Mouse (Mus musculus): ENCODE data around the gene Tubgcp6.

The Tubgcp6 gene

DNA sequence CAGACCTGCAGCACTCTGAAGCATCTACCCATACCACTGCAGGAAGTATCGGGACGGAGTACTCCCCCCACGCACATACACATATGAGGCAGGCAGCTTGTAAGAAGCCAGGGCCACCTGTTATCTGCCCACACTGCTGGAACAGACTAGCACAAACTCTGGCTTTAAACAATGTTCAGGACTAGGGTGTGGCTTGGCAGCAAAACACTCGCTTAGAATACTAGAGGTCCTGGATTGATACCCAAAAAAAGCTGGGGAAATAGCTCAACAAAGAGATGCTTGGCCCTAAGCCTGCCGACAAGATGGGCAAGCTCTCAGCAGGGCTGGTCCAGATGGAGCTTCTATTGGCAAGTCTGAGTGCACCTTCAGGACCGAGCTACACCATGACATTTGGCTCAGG lies 59.4 kb downstream of the Tubgcp6 start:
- DNase-seq (ENCODE audit: low spot score), result peak; percentile 86

DNA sequence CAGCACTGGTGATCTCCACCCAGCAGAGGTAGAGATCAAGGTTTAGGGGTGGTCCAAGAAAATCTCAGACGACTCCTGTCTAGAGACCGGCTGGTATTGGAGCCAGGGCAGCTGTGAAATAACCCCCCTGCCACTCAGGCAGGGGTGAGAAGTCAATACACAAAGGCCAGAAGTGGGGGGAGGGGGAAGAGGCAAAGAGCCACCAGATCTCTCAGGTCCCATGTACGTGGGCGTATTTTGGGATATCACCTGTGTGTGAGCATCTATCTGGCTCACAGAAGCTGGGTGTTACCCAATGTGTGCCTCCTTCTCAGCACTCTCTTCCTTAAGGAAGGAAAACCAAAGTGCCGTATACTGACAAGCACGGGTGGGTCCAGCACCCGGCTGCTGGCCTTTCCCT lies 59.9 kb downstream of the Tubgcp6 start:
- DNase-seq (ENCODE audit: low spot score), result no peak

DNA sequence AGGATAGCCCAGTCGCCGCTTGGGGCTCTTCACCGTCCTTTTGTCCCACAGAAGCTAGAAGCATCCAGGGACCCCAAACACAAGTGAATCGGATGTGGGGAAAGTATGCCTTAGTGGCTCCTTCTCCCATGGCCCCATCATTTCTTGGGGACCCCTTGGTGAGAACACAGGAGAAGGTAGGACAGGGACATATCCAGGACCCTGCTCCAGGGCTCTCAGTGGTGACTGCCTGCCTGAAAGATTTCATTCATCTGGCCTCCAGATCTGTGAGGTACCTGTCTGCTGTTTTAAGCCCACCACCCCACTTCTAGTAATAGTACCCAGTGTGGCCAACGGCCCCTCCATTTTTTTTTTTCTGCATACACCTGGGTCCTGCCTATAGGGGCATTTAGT lies 60.4 kb downstream of the Tubgcp6 start:
- no peak for DNase-seq (ENCODE audit: low spot score)

DNA sequence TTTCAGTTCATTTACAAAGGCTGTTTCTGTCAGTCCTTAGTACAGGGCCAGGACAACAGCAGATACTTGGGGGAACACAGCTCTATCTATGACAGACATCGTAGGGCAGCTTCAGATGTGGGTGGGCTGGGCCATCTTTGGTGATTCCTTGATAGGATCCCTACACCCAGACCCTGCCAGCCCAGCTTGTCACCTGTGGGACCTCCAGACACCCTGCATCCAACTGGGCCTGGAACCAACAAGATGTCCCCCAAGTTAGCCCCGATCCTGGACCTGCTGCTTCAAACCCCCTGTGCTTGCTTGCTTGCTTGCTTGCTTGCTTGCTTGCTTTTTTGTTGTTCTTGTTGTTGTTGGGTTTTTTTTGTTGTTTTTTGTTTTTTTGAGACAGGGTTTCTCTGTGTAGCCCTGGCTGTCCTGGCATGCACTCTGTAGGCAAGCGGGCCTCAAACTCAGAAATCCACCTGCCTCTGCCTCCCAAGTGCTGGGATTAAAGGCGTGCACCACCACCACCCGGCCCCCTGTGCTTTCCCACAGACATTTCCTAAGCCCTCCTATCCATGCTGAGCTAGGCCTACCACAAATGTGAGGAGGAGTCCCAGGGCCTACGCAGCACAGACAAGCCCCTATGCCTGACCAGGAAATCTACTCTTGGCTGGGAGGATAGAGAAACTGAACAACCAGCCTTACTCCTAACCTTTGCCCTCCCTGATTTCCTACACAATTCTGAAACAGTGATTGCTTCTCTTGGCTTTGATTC lies 61.0 kb downstream of the Tubgcp6 start:
- peak; percentile 10 for DNase-seq (ENCODE audit: low spot score)

DNA sequence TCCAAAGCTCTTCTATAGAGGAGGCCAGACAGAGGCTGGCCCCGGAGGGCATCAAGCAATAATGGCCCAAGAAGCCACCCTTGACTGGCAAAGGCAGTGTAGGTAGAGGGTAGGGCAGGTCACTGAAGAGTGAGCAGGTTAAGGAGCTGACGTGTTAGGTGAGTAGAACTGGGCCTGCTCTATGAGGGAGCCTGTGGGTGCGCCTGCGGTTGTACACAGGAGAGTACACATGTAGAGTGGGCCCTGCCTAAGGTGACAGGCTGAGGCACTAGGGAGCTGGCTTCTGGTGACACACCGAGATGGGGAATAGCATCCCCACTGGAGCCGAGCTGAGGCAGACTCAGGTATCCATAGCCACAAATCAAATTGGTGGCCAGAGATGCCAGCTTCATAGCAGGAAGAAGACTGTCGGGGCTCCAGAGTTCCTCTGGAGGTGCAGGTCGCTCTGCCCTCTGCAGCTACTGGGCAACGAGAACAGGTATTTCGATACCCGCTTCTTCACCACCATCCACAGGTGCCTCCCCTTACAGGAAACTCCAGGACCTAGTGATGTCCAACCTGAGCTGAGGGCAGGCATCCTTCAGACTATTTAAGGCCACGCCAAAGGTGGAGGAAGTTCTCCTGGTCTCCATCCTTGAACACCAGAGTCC lies 62.0 kb downstream of the Tubgcp6 start:
- peak; percentile 9 for DNase-seq (ENCODE audit: low spot score)

DNA sequence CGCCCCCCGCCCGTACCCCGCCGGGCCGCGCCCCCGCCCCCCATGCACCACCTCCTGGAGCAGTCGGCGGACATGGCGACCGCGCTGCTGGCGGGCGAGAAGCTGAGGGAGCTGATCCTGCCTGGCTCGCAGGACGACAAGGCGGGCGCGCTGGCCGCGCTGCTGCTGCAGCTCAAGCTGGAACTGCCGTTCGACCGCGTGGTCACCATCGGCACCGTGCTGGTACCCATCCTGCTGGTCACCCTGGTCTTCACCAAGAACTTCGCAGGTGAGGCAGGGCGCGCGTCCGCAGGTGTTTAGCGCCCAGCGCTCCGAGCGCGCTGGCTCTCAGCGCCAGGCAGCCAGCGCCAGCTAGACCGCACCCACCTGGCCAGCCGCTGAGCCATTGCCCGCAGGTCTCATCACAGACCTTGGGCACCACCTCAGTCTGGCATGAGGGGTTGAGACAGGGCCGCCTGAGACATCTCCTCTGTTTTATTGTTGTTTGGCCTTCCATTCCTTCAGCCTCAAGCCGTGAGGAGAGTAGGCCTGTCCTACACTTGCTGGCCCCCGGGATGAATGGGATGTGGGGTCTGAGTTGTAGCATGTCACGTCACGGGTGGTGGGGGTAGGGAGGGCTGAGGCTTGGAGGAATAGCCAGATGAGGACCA lies 62.8 kb downstream of the Tubgcp6 start:
- DNase-seq (ENCODE audit: low spot score), result peak; percentile 29

- peak; percentile 6 for DNase-seq (ENCODE audit: low spot score)
Observed at GRCm38 (mm10) chr15:89059161-89059931, 63.6 kb downstream of the Tubgcp6 start, which contains the start of gene Panx2. Panx2 (plus strand) TSS chr15:89059734.

GRCm38 (mm10) chr15:89058736-89059135 lies 64.2 kb downstream of the Tubgcp6 start:
- peak; percentile 12 for DNase-seq (ENCODE audit: low spot score)

GRCm38 (mm10) chr15:89054666-89055065 lies 68.2 kb downstream of the Tubgcp6 start:
- no peak for DNase-seq (ENCODE audit: low spot score)

All from layer of hippocampus, adult 11-12 months (tissue).